25 mouse cellular contexts compared by ENCODE assay signal in the genomic region with DNA sequence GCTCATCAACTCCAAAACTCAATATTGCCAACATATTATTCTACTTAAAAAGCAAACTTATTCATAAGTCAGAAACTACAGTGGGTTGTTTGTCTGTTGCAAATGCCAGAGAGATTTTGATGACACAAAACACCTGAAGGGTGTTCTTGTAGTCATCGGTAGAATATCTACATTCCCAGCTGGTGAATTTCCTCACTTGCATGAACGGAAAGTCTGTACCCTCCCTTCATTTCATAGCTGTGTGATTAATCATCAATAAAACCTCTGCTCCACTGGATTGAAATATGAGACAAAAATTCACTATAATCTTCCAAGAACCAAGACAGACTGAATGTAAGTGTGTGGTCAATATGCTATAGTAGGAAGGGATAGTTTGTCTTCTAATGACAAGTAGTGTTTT. TPM values are rescaled to one million over a fixed set of nuclear protein-coding genes. Genes with fewer than 3 reads are reported as not detected.
"Had no signal": no experiment of that assay in that cellular context is flagged by ENCODE, and none has a peak within 500 bp of the region (broad histone marks: within the 10 kb centered on the region; RNA-seq: fewer than 3 reads in every experiment).

No protein-coding gene starts in this region.

- H3K4me3 ChIP-seq: midbrain, embryonic 10.5 days; midbrain, embryonic 12.5 days; myocyte; neural tube, embryonic 13.5 days; neural tube, embryonic 15.5 days had no signal

- H3K27me3 ChIP-seq: midbrain, embryonic 12.5 days; neural tube, embryonic 13.5 days; neural tube, embryonic 15.5 days had no signal

- DNase-seq: lung, adult 18-20 months; lung, embryonic 14.5 days; lung, postnatal 10 days; lung, postnatal 4 days; midbrain, embryonic 14.5 days; retina, postnatal 1 day; right cerebral cortex, adult 18-20 months; right cerebral cortex, postnatal 25 days; right cerebral cortex, postnatal 4 days; spleen, adult 18-20 months; thymus, adult 2 months; thymus, postnatal 36 days had no signal

RNA-seq across cellular contexts. Expression of gene Foxe3, which starts 33.7 kb away (rescaled TPM):
- total RNA-seq: megakaryocyte, adult 5-6 weeks; megakaryocyte-erythroid progenitor cell, adult 5-6 weeks had no signal
- polyA plus RNA-seq: lung, embryonic 14.5 days; lung, embryonic 16.5 days; midbrain, embryonic 14.5 days; midbrain, embryonic 16.5 days; myocyte; neural tube, embryonic 11.5 days; neural tube, embryonic 13.5 days; neural tube, embryonic 15.5 days; small intestine, adult 2 months; stomach, embryonic 14.5 days; stomach, embryonic 16.5 days had no signal

RNA-seq across cellular contexts. Expression of gene Foxd2, which starts 50.9 kb away (rescaled TPM):
- polyA plus RNA-seq: stomach, embryonic 14.5 days; stomach, embryonic 16.5 days had no signal
